Mouse (Mus musculus) spleen, postnatal 14 days (tissue): ENCODE measurements around the gene Ppp6r3.

Experiments used
- DNase-seq, 2 experiments: peaks; one replicate each; pipeline ENCODE4 v3.0.0; 2021 to 2022; ENCODE audit warnings: low spot score in 2 of 2

Ppp6r3 gene

GRCm38 (mm10) chr19:3519471-3520169 is 55.9 kb downstream of the Ppp6r3 start:
- no peak for DNase-seq

GRCm38 (mm10) chr19:3497216-3497615 is 78.3 kb downstream of the Ppp6r3 start:
- DNase-seq, result no peak

- no peak for DNase-seq
Measured at GRCm38 (mm10) chr19:3489826-3490225, 85.7 kb downstream of the Ppp6r3 start.

GRCm38 (mm10) chr19:3482831-3483230 is 92.7 kb downstream of the Ppp6r3 start:
- no peak for DNase-seq

GRCm38 (mm10) chr19:3480101-3480500 is 95.4 kb downstream of the Ppp6r3 start:
- no peak for DNase-seq

GRCm38 (mm10) chr19:3476996-3477395 is 98.6 kb downstream of the Ppp6r3 start:
- DNase-seq, result no peak

DNA sequence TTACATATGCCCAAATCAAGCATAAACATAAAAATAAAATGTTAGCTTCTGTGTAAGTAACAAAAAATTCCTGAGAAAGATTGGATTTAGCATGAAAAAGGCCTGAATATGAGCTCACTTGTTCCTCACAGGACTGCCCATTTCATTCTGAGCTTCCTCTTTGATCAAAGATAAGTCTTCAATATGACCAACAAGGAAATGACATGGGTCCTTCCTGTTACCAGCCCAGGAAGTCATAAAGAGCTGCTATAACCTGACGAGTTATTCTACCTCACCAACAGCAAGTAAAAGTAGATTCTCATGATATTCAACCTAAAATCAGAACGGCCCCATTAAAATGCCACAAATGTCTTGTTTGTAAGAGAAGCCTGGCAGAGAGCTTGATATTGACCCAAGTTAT is 104.3 kb downstream of the Ppp6r3 start:
- DNase-seq, result no peak

DNA sequence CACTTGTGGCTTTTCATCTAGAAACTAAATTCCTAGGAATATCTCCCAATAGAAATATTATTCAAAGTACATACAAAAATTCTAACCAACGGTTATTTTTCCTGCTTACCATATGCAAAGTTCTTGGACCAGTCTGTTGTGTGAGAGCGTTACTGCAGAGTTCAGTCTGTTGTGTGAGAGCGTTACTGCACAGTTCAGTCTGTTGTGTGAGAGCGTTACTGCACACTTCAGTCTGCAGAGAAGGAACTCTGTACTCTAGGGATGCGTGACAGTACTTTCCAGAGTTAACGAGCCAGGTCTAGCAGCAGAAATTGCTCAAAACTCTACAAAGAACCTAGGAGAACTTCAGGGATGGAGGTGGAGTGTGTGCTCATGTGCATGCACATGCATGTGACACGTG is 108.0 kb downstream of the Ppp6r3 start:
- DNase-seq, result no peak

GRCm38 (mm10) chr19:3459986-3460385 is 115.6 kb downstream of the Ppp6r3 start:
- no peak for DNase-seq

- DNase-seq, result no peak
Measured at GRCm38 (mm10) chr19:3458331-3459099, 117.0 kb downstream of the Ppp6r3 start.

DNA sequence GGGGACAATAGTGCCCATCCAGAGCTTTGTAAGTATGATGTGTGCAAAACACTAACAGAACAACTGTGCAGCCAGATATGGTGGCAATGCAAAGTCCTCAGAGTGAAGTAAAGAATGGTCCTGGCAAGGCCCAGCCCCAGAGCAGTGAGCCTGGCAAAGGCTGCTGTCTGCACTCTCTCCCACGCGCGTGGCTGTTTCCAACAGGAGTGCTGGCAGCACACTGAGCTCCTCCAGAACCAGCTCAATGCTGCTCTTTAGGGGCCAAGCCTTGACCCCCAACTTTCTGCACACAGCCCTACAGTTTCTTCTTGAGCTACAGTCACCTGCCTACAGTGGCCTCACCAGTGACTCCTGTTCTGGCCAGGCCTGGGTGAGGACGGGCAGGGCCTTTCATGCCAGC is 117.8 kb downstream of the Ppp6r3 start:
- no peak for DNase-seq

GRCm38 (mm10) chr19:3451649-3452048 is 123.9 kb downstream of the Ppp6r3 start:
- DNase-seq, result no peak

DNA sequence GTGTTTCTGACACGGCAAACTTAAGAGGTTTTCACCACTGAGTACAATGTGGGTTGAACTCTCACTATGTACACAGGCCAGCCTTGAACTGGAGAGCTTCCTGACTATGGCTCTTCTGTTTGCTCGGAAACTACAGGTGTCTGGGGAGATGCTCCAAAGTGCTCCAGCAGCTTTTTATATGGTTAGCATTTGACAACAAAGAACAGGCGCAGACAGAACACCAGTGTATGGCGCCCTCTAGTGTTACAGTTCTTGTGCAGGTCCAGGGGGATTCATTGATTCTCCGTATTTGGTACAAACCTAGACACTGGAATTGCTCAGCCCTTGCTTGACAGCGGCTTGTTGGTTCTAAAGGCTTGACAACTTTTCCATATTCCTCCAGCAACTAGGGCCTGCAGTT is 124.4 kb downstream of the Ppp6r3 start:
- peak in 1 of 2 experiments; percentile 54 for DNase-seq

- no peak for DNase-seq
Measured at GRCm38 (mm10) chr19:3450714-3451113, 124.8 kb downstream of the Ppp6r3 start.

DNA sequence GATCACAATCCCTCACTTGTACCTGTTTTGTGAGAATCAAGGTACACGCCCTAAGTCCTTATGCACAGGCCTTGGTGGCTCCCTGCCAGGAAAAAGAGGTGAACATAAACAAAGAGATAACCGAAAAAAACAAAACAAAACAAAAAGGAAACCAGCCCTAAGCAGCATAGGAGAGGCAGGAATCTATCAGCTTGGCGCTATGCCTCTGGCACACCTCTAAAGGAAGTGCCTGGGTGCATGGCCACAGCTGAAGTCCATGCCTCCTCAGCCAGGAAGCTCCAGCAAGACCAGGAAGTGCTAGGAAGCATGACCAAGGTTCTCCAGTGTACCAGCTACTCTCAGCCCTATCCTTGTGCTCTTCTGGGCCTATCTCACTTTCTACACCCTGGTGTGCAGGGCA is 126.3 kb downstream of the Ppp6r3 start:
- no peak for DNase-seq

DNA sequence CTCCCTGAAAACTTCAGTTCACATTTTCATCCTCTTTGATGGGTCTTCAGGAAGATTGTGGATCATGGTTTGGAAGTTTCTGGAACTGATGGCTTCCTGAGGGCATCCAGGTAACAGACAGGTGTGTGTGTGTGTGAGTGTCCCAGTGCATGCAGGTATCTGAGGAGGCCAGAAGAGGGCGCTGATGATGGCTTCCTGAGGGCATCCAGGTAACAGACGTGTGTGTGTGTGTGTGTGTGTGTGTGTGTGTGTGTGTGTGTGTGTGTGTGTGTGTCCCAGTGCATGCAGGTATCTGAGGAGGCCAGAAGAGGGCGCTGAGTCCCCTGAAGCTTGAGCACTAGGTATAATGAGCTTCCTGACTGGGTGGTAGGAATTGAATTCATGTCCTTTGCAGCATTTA is 128.2 kb downstream of the Ppp6r3 start:
- DNase-seq, result no peak

DNA sequence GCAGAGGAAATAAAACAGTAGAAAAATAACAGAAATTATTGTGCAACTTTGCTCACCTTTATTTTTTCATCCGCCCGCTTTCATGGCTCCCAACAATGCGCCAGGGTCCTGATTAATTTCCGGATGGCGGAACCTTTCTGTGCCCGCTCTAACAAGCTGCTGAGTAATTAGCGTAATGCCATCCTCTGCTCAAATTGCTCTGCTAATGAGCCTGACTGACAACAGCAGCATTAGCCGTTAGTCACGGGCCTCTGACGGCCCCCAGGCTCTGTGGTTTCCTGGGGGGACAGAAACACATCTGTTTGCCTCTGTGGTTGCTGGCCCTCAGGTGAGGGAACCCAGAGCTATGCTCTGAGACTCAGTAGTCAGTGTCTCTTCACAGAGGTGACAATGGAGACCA is 134.5 kb downstream of the Ppp6r3 start:
- no peak for DNase-seq

DNA sequence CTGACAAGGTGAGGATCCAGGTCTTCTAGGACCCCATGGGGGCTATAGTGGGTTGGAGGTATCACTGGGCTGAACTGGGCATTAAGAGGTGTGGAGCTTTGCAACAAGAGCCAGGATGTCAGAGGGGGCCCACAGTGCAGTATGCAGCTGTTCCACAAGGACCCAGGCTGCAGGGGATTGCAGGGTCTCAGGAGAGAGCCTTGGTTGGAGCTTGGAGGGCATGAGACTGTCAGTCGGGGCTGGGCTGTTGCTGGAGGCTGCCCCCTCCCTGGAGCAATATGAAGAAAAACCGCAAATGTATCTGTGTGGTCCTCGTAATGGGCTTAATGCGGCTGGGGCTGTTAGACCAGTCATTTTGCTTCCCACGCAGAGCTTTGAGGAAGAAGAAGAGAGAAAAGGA is 134.9 kb downstream of the Ppp6r3 start:
- DNase-seq, result no peak

DNA sequence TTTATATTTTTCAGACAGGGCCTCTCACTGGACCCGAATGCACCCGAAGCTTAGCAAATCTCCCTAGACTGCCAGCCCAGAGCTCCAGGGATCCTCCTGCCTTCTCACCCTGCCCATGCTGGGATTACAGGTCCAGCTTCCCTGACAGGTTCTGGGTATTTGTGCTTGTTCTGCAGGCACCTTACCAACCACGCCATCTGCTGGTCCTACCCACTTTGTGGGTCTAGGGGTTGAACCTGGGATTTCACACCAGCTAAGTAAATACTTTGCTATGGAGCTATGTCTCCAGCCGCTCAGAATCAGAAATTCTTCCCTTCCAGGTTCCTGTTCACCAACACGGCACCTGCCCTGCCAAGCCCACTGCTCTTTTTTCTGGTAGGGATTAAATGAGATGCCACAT is 137.6 kb downstream of the Ppp6r3 start:
- DNase-seq, result no peak

GRCm38 (mm10) chr19:3436840-3437239 is 138.7 kb downstream of the Ppp6r3 start:
- DNase-seq, result peak in 1 of 2 experiments; percentile 57

- DNase-seq, result no peak
Measured at GRCm38 (mm10) chr19:3435824-3436223, 139.7 kb downstream of the Ppp6r3 start.

DNA sequence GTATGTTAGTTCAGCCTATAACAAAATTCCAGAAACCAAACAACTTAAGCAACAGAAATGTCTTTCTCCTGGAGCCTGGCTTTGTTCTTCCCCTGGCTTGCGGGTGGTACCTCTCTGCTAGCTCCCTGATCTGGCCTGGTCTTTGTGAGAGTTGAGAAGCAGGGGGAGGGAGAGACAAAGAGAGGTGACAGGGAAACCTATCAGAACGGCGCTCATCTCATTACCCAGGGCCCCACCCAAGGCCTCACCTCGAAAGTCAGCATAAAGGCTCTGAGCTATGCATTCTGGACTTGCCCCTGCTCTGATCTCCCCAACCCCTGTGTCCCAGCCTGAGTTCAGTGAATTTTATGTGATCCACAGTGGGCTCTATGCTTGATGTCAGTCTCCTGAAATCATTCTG is 140.9 kb downstream of the Ppp6r3 start:
- DNase-seq, result no peak

GRCm38 (mm10) chr19:3434124-3434523 is 141.4 kb downstream of the Ppp6r3 start:
- DNase-seq, result no peak
